Mouse (Mus musculus) limb, embryonic 13.5 days (tissue): ENCODE measurements around the gene Agrn. TPM values are rescaled to one million over a fixed set of nuclear protein-coding genes. Genes with fewer than 3 reads are reported as not detected.

ENCODE experiments used
- ATAC-seq: fragments of 200-750 bp; cut with Nextera tagmentation; 2 replicates; pipeline ENCODE4 v1.8.0; 2017; ENCODE audit warnings: low read depth, moderate number of reproducible peaks, moderate TSS enrichment; ENCODE audit not compliant: low FRiP score
- H3K27ac ChIP-seq: fragments of 300-500 bp; sonication (generic); 2 replicates; pipeline ENCODE4 v1.5.1; 2015; ENCODE audit warnings: inconsistent platforms, mild to moderate bottlenecking, moderate library complexity
- H3K27me3 ChIP-seq: fragments of 300-500 bp; sonication (generic); 2 replicates; pipeline ENCODE4 v1.6.1; 2015; ENCODE audit warnings: mild to moderate bottlenecking, inconsistent platforms
- H3K36me3 ChIP-seq: fragments of 300-500 bp; sonication (generic); 2 replicates; pipeline ENCODE4 v1.6.1; 2015; ENCODE audit warnings: inconsistent platforms, mild to moderate bottlenecking, moderate library complexity
- H3K4me1 ChIP-seq: fragments of 300-500 bp; sonication (generic); 2 replicates; pipeline ENCODE4 v1.6.1; 2015; ENCODE audit warnings: inconsistent platforms
- H3K4me2 ChIP-seq: fragments of 300-500 bp; sonication (generic); replicated peaks from 2 replicates; pipeline ENCODE4 v1.6.1; 2015; ENCODE audit warnings: inconsistent platforms, mild to moderate bottlenecking, moderate library complexity
- H3K4me3 ChIP-seq: fragments of 300-500 bp; sonication (generic); 2 replicates; pipeline ENCODE4 v1.5.1; 2015; ENCODE audit warnings: moderate library complexity, mild to moderate bottlenecking, inconsistent platforms
- H3K9ac ChIP-seq: fragments of 300-500 bp; sonication (generic); 2 replicates; pipeline ENCODE4 v1.6.1; 2015; ENCODE audit warnings: mild to moderate bottlenecking, inconsistent platforms
- H3K9me3 ChIP-seq: fragments of 300-500 bp; sonication (generic); 2 replicates; pipeline ENCODE4 v1.6.1; 2016; ENCODE audit warnings: inconsistent platforms
- WGBS: fragments of 180-500 bp; shearing (Covaris S2); methylation state at CpG from one replicate; pipeline ENCODE4 v1.1.7; 2015; 5-methylcytosine and 5-hydroxymethylcytosine counted together
- polyA plus RNA-seq: library from polyadenylated mRNA; unstranded; fragments of >200 nt; fragmentation: Nextera tagmentation; extraction: Ambion mirVana; gene quantifications from 2 replicates; pipeline ENCODE4 v1.2.1, GENCODE M21; 2015

The Agrn gene
- polyA plus RNA-seq, 1 experiment from 2014 or later = 73.9 TPM

- Histone ChIP-seq H3K4me1 (peaks cover 45% of the 10 kb centered on the region), H3K9me3 (no peaks in the 10 kb centered on the region), H3K4me2 (peak overlapping the region; percentile 73), H3K27me3 (peaks cover 9% of the 10 kb centered on the region), H3K36me3 (peaks cover 26% of the 10 kb centered on the region), H3K9ac (peak overlapping the region; percentile 70), H3K27ac (peak overlapping the region; percentile 89), H3K4me3 (peak overlapping the region; percentile 85)
- WGBS = 0% methylated on average over 26 of the region's 26 CpGs
- peak; percentile 88 for ATAC-seq
Measured at GRCm38 (mm10) chr4:156197829-156198205, 529 bp upstream of the Agrn start.

- peak overlapping the region; percentile 73; the same call in 1 of the 2 replicates for H3K27ac ChIP-seq
- H3K27me3 ChIP-seq = no peaks in the 10 kb centered on the region
- peak overlapping the region; percentile 85 for H3K4me3 ChIP-seq
- H3K9ac ChIP-seq = peak overlapping the region; percentile 92
- 0 out of 2 replicates have a peak, but pooled peaks have one; percentile 0 for ATAC-seq
- peak overlapping the region; percentile 85 for H3K4me2 ChIP-seq
- WGBS = 3% methylated on average over 35 of the region's 35 CpGs
- no peaks in the 10 kb centered on the region for H3K9me3 ChIP-seq
- peaks cover 48% of the 10 kb centered on the region for H3K4me1 ChIP-seq
- peaks cover 41% of the 10 kb centered on the region for H3K36me3 ChIP-seq
Measured at GRCm38 (mm10) chr4:156195927-156196870, 1.1 kb downstream of the Agrn start.

GRCm38 (mm10) chr4:156194346-156194745 lies 2.9 kb downstream of the Agrn start:
- H3K27ac ChIP-seq = no peak overlapping the region
- no peak for ATAC-seq
- no peaks in the 10 kb centered on the region for H3K27me3 ChIP-seq
- H3K4me3 ChIP-seq = no peak overlapping the region
- H3K4me2 ChIP-seq = peak overlapping the region; percentile 85; the same call in 1 of the 2 replicates
- H3K9ac ChIP-seq = 0 out of 2 replicates have a peak overlapping the region, but pooled peaks have one; percentile 9
- H3K9me3 ChIP-seq = no peaks in the 10 kb centered on the region
- WGBS = 45% methylated on average over 6 of the region's 6 CpGs
- H3K36me3 ChIP-seq = peaks cover 57% of the 10 kb centered on the region
- peaks cover 59% of the 10 kb centered on the region for H3K4me1 ChIP-seq

GRCm38 (mm10) chr4:156193906-156194305 lies 3.4 kb downstream of the Agrn start:
- H3K4me2 ChIP-seq = peak overlapping the region; percentile 85; the same call in 1 of the 2 replicates
- H3K27me3 ChIP-seq = no peaks in the 10 kb centered on the region
- ATAC-seq = no peak
- H3K36me3 ChIP-seq = peaks cover 61% of the 10 kb centered on the region
- no peak overlapping the region for H3K4me3 ChIP-seq
- WGBS = 66% methylated on average over 5 of the region's 5 CpGs
- H3K9ac ChIP-seq = 0 out of 2 replicates have a peak overlapping the region, but pooled peaks have one; percentile 9
- no peak overlapping the region for H3K27ac ChIP-seq
- H3K9me3 ChIP-seq = no peaks in the 10 kb centered on the region
- peaks cover 64% of the 10 kb centered on the region for H3K4me1 ChIP-seq

- peaks cover 71% of the 10 kb centered on the region for H3K4me1 ChIP-seq
- no peaks in the 10 kb centered on the region for H3K9me3 ChIP-seq
- no peaks in the 10 kb centered on the region for H3K27me3 ChIP-seq
- H3K4me2 ChIP-seq = peak overlapping the region; percentile 35
- no peak overlapping the region; the same call in 1 of the 2 replicates for H3K27ac ChIP-seq
- no peak overlapping the region for H3K4me3 ChIP-seq
- no peak for ATAC-seq
- H3K36me3 ChIP-seq = peaks cover 65% of the 10 kb centered on the region
- WGBS = 23% methylated on average over 2 of the region's 2 CpGs
- no peak overlapping the region for H3K9ac ChIP-seq
Measured at GRCm38 (mm10) chr4:156193200-156193590, 4.1 kb downstream of the Agrn start.

GRCm38 (mm10) chr4:156192421-156193199 lies 4.7 kb downstream of the Agrn start:
- peak overlapping the region; percentile 58; the same call in 1 of the 2 replicates for H3K27ac ChIP-seq
- no peak for ATAC-seq
- H3K9me3 ChIP-seq = no peaks in the 10 kb centered on the region
- no peaks in the 10 kb centered on the region for H3K27me3 ChIP-seq
- WGBS = 38% methylated on average over 8 of the region's 8 CpGs
- peaks cover 77% of the 10 kb centered on the region for H3K4me1 ChIP-seq
- peak overlapping the region; percentile 35 for H3K4me2 ChIP-seq
- H3K4me3 ChIP-seq = peak overlapping the region; percentile 1; the same call in 1 of the 2 replicates
- peaks cover 66% of the 10 kb centered on the region for H3K36me3 ChIP-seq
- H3K9ac ChIP-seq = 0 out of 2 replicates have a peak overlapping the region, but pooled peaks have one; percentile 19

- Histone ChIP-seq H3K4me3 (no peak overlapping the region), H3K4me2 (peak overlapping the region; percentile 34), H3K27me3 (no peaks in the 10 kb centered on the region), H3K9ac (peak overlapping the region; percentile 14), H3K27ac (peak overlapping the region; percentile 76), H3K36me3 (peaks cover 73% of the 10 kb centered on the region), H3K9me3 (no peaks in the 10 kb centered on the region), H3K4me1 (peaks cover 72% of the 10 kb centered on the region)
- 26% methylated on average over 6 of the region's 6 CpGs for WGBS
- ATAC-seq = peak; percentile 17; the same call in 1 of the 2 replicates
Measured at GRCm38 (mm10) chr4:156188811-156189323, 8.4 kb downstream of the Agrn start.

- no peaks in the 10 kb centered on the region for H3K9me3 ChIP-seq
- peak overlapping the region; percentile 14; the same call in 1 of the 2 replicates for H3K9ac ChIP-seq
- peaks cover 66% of the 10 kb centered on the region for H3K4me1 ChIP-seq
- peak overlapping the region; percentile 34; the same call in 1 of the 2 replicates for H3K4me2 ChIP-seq
- ATAC-seq = no peak
- peaks cover 73% of the 10 kb centered on the region for H3K36me3 ChIP-seq
- WGBS = 69% methylated on average over 5 of the region's 5 CpGs
- no peak overlapping the region for H3K4me3 ChIP-seq
- peak overlapping the region; percentile 76; the same call in 1 of the 2 replicates for H3K27ac ChIP-seq
- H3K27me3 ChIP-seq = no peaks in the 10 kb centered on the region
Measured at GRCm38 (mm10) chr4:156188162-156188810, 9.0 kb downstream of the Agrn start.

- H3K4me2 ChIP-seq = peak overlapping the region; percentile 59
- no peaks in the 10 kb centered on the region for H3K27me3 ChIP-seq
- H3K27ac ChIP-seq = peak overlapping the region; percentile 61
- ATAC-seq = no peak
- 11% methylated on average over 31 of the region's 31 CpGs for WGBS
- peak overlapping the region; percentile 61 for H3K9ac ChIP-seq
- H3K36me3 ChIP-seq = peaks cover 68% of the 10 kb centered on the region
- no peaks in the 10 kb centered on the region for H3K9me3 ChIP-seq
- H3K4me1 ChIP-seq = peaks cover 54% of the 10 kb centered on the region
- H3K4me3 ChIP-seq = peak overlapping the region; percentile 29
Measured at GRCm38 (mm10) chr4:156185950-156186850, 11.1 kb downstream of the Agrn start.

GRCm38 (mm10) chr4:156185456-156185949 lies 11.8 kb downstream of the Agrn start:
- Histone ChIP-seq H3K4me1 (peaks cover 52% of the 10 kb centered on the region), H3K4me3 (peak overlapping the region; percentile 29), H3K27ac (peak overlapping the region; percentile 61; the same call in 1 of the 2 replicates), H3K4me2 (peak overlapping the region; percentile 59), H3K9ac (peak overlapping the region; percentile 61), H3K27me3 (no peaks in the 10 kb centered on the region), H3K36me3 (peaks cover 64% of the 10 kb centered on the region), H3K9me3 (no peaks in the 10 kb centered on the region)
- ATAC-seq = no peak
- WGBS = 81% methylated on average over 13 of the region's 13 CpGs
